Mouse (Mus musculus): ENCODE results near the gene Stmn3.

DNA sequence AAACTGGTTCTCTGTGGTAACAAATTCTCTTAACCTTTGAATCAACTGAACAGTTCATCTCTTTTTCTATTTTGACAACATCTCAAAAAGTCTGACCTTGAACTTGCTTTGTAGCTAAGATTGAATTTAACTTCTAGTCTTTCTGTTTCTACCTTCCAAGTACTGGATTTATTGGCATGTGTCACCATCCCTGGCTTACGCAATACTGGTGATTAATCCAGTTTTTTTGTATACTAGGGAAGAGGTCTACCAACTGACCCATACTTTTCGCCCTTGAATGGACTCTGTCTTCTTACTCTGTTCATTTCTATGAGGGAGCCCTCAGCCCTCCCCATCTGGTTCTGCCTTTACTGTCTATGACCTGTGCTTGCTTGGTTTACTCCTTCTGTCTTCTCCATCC lies 11.8 kb upstream of the Stmn3 start:
- TF ChIP-seq POLR2A (IDR thresholded peaks at IDR 0.05; ENCODE audit: control insufficient read depth, low read depth, low read length) (no peak), CTCF (IDR thresholded peaks at IDR 0.05; ENCODE audit: control insufficient read depth, insufficient read depth, insufficient replicate concordance, low read depth, low read length) (no peak)

Measured in testis, adult 2 months (tissue).